Mouse (Mus musculus) thymus, postnatal 4 days (tissue): ENCODE results near the gene Spata2l.
"Not testable (repeated sequence)": the region's sequence is repeated elsewhere in the genome, so short reads cannot be mapped to it uniquely, and the experiment has no call there.

ENCODE experiments used
- DNase-seq: peaks from one replicate; pipeline ENCODE4 v3.0.0; 2021

Gene Spata2l

DNA sequence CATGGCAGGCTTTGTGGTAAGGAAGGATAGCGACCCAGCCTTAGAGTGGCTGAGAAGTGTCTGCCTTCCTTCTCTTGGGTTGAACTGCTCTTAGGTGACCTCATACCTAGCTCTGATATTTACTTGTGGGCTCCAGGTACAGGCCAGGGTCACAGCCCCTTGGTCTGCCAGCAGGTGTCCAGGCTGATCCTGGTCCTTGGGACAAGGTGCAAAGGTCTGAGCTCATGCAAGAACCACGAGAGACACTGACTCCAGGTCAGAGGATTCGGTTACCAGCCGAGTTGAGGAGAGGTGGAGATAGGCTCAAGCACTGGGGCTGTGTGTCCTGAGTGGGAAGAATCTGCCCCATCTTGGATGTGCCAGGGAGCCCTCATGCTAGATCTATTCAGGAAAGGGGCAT, 8.3 kb upstream of the Spata2l start:
- DNase-seq = no peak

DNA sequence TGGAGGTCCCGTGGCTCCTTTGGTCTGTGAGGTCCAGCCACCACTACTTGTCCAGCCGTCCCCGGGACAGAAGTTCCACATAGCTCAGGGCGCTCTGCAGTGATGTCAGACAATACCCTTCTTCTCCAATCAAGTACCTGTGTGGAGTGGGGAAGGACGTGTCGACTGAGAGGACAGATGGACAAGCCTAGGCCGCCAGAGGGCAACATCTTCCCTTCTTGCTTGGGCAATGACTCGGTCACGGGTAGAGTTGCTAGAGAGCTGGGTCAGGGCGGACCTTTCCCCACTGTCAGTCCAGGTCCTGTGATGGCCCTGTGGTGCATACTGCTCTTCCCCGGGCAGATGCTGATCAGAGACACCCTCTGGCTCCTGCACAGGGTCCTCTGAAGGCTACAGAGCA, 7.0 kb upstream of the Spata2l start:
- DNase-seq = no peak

GRCm38 (mm10) chr8:123242107-123242923, 6.3 kb upstream of the Spata2l start:
- no peak for DNase-seq

DNA sequence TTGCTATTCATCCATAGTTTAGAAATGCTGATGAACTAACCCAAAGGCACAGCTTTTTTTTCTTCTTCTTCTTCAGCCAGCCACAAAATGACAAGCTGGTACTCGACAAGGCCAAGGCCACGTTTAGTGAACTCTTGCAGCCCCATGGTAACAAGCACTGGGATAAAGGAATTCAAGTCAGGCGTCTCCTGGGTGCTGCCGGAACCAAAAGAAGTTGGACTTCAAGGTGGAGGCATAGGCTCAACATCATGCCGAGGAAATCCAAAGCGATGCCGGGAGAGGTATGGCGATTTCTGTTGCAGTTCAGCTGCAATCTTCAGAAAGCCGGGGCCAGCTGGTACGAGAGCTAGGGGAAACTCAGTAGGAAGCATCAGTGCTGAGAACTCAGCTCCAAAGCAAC, 3.4 kb upstream of the Spata2l start:
- no peak for DNase-seq

GRCm38 (mm10) chr8:123234918-123235519, 1.0 kb downstream of the Spata2l start:
- peak; percentile 33 for DNase-seq

DNA sequence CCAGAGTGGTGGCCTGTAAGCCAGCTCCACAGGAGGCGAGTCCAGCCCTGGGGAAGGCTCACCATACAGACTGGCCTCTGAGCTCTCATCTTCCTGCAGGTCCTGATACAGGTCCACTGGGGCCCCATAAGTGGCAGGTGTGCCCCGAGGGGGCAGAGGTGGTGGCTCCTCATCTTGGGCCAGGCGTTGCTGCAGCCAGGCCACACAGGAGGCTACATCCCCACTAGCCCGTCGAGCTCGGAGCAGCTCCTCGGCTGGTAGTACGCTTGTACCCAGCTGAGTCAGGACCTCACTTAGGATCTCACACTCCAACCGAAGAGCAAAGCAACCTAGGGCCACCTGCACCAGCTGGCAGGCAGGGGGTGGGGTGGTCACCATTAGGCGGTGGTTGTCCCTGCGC, 2.3 kb downstream of the Spata2l start:
- no peak for DNase-seq

DNA sequence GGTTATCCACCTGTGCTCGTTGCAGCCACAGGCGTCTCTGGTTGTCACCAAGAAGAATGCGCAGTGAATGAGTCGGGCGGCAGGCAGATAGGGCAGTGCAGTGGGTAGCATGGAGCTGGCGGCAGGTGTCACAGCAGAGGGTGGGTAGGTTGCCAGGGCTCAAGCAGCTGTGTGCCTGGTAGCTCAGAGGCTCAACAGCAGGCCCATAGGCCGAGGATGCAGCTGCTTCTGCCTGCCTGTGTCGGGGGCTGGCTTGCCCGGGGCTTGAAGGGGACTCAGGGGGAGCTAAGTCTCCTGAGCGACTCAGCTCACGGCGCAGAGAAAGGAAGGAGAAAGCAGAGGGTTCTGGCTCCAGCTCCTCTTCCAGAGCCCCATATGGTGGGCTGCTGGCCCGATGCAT, 2.7 kb downstream of the Spata2l start:
- DNase-seq = no peak

DNA sequence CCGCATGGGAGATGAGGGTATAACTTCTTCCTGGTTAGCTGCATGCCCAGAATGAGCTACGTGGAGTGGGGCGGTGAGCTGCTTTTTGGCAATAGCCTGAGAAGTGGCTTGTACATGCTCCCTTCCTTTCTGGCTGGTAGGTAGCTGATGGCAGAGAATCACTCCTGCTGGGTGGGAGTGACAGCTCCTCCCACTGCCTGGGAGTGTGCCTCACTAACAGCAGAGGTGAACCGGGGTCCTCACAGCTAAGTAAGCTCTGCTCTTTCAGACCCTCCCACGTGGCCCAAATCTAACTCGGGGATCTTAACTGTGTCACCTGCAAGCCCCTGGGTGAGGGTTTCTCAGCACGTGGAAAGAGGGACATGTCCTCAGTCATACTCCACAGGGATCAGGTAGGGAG, 3.5 kb downstream of the Spata2l start:
- DNase-seq = no peak

DNA sequence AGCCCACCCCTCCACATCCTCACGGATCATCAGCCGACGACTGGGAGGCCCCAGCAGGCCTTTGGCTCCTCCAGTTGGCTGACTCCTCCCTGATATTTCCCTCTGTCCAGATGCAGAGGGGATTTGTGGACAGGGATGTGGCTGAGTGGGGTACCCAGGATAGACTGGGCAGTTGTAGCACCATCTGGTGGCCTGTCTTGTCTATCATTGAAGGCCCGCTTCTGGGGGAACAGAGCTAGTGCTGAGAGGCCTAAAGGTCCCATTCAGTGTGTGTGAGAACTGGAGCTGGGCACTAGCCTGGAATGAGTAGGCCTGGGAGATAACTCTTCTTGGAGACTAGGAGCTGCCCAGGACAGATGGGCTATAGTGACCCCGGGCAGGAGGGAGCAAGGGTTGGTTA, 4.3 kb downstream of the Spata2l start:
- DNase-seq = no peak

DNA sequence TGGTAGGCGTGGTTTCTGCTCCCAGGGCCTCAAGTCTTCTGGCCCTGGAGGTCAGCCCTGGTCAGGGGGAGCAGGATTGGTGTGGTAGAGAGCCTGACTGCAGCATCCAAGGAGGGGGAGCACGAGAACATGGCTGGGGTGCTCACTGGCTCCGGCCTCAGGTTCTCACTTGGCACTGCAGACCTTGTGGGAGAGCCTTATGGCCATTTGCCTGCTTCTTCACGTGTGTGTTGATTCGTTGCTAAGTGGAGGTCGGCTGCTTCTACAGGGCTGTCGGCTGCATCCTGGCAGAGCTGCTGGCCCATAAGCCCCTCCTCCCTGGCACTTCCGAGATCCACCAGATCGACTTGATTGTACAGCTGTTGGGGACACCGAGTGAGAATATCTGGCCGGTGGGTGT, 5.7 kb downstream of the Spata2l start:
- not testable (repeated sequence) for DNase-seq

GRCm38 (mm10) chr8:123228416-123228815, 7.6 kb downstream of the Spata2l start:
- DNase-seq = no peak

GRCm38 (mm10) chr8:123224278-123225266, 11.5 kb downstream of the Spata2l start, which contains the start of gene Cdk10:
Gene Cdk10, plus strand, starts transcription at chr8:123224842.
- DNase-seq = peak; percentile 94

GRCm38 (mm10) chr8:123220917-123221316, 15.1 kb downstream of the Spata2l start:
- no peak for DNase-seq

- DNase-seq = no peak
These were observed 20.6 kb downstream of the Spata2l start for GRCm38 (mm10) chr8:123215430-123215829.

DNA sequence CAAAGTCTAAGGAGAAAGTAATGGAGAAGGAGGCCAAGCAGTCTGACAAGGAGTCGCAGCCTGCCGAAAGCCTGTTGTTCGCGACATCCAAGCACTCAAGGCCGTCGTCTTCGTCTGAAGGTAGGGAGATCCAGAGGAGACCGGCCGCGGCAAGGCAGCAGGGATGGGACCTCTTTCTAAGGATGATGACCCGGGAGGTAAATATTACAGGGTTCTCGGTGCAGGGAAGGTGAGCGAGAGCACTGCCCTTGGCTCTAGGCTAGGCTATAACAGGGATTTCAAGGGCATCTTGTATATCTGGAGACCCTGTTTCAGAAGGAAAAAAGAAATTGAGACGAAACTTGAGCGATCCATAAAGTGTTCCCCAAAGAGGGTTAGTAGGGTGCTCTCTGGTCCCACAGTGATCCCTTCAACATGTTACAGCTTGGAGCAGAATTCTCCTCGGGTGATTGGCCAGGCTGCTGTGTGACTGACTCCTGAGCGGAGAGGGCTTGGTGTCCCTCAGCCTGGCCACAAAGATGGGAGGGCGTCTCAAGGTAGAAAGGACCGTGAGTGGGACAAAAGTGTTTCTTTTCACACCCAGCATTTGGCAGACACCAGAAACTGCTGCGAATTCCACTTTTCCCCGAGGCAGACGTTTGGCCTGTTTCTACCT, 22.8 kb downstream of the Spata2l start:
- no peak for DNase-seq

DNA sequence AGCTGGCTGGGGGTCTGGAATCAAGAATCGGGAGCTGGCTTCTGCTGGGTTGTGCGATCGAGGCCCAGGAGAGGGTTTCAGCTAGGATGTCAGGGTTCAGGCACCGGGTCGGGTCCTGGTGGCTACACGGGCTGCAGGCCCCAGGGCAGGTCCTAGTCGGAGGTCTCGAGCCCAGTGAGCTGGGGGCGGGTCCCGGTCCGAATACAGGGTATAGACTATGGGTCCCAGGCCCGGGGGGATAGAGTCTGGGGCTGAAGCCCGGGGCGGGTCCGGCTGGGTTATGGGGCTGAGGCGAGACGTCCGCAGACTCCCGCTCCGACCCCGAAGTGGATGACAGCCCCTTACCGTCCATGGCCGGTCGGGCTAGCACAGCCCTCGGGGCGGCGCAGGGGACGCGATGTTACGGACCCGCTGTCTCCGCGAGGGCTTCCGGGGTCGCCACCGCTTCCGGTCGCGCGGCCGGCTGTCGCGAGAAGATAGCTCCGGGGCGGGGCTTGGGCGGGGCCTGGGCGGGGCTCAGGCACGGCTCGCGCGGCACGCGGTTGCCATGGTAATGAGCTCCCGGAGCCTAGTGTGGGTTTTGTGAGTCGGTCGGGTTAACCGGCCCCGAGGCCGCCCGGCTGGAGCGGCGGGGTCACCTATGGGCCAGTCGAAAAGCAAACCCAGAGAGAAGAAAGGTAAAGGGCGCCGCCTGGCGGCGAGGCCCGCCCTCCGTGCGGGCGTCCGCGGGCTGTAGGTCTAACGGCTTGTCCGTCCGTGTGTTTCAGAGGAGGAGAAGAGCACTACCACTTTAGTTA, 23.5 kb downstream of the Spata2l start, which contains the start of the genes Chmp1a and Spata33:
Gene Chmp1a (minus strand): TSS at position 443 of the 797 bp plus-strand sequence.
Gene Spata33 (plus strand): TSS at position 512 of the 797 bp plus-strand sequence.
- peak; percentile 93 for DNase-seq

GRCm38 (mm10) chr8:123211876-123212275, 24.2 kb downstream of the Spata2l start:
- DNase-seq = no peak

DNA sequence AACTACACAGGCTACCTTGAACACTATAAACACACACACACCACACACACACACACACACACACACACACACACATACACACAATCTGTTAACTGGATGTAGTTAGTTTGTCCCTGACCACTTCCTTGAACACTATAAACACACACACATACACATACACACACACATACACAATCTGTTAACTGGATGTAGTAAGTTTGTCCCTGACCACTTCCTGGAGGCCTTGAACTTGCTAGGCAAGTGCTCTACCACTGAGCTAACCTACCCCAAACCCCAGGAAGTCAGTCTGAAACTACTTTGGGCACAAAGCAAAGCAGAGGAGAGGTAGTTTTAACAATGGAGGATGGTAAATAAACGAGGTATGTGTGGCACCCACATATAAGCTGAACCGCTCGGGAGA, 32.5 kb downstream of the Spata2l start:
- DNase-seq = no peak

GRCm38 (mm10) chr8:123202288-123202687, 33.7 kb downstream of the Spata2l start:
- peak; percentile 80 for DNase-seq

DNA sequence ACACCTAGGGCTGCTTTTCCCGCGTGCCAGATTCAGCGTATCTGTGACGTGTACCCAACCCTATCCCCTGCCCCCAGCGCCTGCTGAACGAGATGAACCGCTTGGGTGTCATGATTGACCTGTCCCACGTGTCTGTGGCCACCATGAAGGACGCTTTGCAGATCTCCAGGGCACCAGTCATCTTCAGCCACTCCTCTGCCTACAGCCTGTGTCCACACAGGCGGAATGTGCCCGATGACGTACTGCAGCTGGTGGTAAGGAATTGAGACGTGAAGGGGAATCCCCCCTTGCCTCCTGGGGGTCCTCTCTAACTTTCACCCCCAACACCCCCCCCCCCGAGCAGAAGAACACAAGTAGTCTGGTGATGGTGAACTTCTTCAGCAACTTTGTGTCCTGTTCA, 36.2 kb downstream of the Spata2l start:
- no peak for DNase-seq

DNA sequence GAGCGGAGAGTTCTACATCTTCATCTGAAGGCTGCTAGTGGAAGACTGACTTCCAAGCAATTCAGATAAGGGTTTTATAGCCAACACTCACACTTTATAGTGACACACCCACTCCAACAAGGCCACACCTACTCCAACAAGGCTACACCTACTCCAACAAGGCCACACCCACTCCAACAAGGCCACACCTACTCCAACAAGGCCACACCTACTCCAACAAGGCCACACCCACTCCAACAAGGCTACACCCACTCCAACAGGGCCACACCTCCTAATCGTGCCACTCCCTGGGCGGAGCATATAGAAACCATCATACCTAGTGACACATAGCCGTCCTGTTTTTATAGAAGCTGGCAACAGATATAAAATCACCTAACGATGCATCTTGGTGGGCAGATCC, 39.0 kb downstream of the Spata2l start:
- DNase-seq = not testable (repeated sequence)

DNA sequence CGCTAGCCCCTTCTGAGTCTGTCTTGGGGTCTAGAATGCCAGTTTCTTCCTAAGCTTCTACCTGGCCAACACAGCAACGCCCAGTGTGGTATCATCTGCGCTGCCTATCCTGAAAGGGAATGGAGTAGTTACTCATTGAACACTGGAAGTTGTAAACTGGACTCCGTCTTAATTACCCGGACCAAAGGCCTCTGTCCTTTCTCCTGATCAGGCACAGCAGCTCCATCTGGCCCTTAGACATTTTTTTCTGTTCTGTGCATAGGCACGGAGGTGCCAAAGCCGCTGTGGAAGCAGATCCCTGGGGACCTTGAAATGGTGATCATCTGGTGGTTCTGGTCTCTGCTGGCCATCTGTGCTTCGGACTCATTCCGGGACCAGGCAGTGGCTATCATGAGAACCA, 42.3 kb downstream of the Spata2l start:
- no peak for DNase-seq
